Mouse (Mus musculus) kidney, adult 2 months (tissue): ENCODE results near the gene Atrnl1.

Experiments
- CTCF ChIP-seq: fragments of 200-500 bp; conservative IDR thresholded peaks from 2 replicates; pipeline ENCODE4 v1.5.1; 2011; ENCODE audit warnings: low read depth, mild to moderate bottlenecking, control low read depth, low read length, moderate library complexity, mixed read lengths; ENCODE audit not compliant: insufficient read depth, insufficient read length
- POLR2A ChIP-seq: fragments of 200-500 bp; IDR thresholded peaks from one replicate; pipeline ENCODE4 v1.6.1; 2011; ENCODE audit warnings: low read depth, low read length, control low read depth

- TF ChIP-seq CTCF (no peak), POLR2A (no peak)
Measured at GRCm38 (mm10) chr19:58088433-58088832, 477.6 kb downstream of the Atrnl1 start.
